Mouse (Mus musculus) ovary, postnatal 36 days (tissue): Measurements from ENCODE around the gene Pkd1l2.

Experiments
- DNase-seq: peaks from one replicate; pipeline ENCODE4 v3.0.0; 2022; ENCODE audit warnings: low spot score, mixed read lengths

Pkd1l2 gene

DNA sequence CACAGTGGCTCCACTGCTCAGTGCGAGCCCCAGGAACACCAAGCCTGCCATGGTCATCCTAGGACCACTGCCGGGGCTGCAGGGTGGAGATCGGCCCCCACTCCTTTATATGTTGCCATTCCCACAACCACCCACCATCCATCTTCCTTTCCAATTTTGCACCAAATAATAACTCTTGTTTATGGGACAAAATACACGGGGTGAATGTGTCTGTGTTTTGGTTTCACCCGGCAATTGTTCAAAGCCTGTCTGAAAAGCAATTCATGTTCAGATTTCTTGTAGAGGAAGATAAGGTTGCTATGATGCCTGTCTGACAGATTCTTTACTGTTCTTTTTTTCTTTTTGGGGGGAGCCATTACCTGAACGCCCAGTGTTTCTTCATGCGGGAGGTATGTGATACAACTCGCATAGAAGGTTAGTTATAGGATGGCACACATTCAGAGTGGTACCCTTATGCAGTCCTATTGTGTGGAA lies at the start of gene Pkd1l2:
Pkd1l2 (minus strand) TSS at position 51 of the 474 bp plus-strand sequence.
- DNase-seq = no peak

DNA sequence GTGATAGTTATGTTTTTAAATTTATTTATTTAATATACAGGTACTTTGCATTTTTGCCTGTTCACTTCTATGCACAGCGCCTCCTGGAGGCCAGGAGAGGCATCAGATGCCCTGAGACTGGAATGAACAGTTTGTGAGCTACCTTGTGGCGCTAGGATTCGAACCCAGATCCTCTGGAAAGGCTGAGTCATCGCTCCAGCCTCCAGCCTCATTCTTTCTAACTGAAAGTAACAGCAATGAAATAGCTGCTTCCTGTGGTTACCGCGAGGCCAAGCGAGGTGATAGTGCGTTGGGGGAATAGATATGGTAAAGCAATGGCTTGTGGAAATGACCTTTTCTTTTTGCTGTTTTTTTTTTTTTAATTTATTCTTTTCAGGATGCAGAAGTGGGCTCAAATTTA lies 44.8 kb upstream of the Pkd1l2 start:
- DNase-seq = no peak

DNA sequence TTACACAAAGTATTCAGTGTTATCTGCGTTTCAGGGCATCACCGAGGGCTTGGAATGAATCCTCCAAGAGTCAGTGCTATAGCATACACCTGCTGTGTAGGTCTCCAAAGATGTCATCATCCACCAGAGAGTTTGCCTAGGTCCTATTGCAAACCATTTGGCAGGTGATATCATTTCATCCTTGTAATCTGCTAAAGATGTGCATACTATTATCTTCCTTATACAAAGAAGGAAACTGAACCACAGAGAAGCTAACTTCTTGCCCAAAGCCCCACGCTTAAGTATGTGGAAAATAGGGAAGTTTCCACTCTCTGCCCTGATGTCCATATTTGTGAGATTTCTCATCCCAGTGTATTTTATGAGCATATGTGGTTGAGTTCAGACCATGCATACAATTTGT lies 44.2 kb upstream of the Pkd1l2 start:
- DNase-seq = no peak

DNA sequence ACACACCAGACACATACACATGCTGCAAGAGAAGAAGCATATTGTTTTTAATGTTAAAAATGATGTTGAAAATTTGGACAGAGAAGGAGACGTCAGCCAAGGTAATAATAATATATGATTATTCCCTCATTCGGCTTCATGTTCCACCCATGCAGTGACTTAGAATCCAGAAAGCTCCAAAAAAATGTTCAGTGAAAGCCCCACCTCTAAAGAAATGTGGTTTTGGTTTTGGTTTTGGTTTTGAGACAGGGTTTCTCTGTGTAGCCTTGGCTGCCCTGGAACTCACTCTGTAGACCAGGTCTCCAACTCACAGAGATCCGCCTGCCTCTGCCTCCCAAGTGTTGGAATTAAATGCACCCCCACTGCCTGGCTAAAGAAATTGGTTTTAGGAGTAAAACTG lies 43.6 kb upstream of the Pkd1l2 start:
- DNase-seq = no peak

GRCm38 (mm10) chr8:117123850-117124633 lies 41.8 kb upstream of the Pkd1l2 start:
- no peak for DNase-seq

- DNase-seq = no peak
Observed at GRCm38 (mm10) chr8:117121277-117121676, 39.0 kb upstream of the Pkd1l2 start.

DNA sequence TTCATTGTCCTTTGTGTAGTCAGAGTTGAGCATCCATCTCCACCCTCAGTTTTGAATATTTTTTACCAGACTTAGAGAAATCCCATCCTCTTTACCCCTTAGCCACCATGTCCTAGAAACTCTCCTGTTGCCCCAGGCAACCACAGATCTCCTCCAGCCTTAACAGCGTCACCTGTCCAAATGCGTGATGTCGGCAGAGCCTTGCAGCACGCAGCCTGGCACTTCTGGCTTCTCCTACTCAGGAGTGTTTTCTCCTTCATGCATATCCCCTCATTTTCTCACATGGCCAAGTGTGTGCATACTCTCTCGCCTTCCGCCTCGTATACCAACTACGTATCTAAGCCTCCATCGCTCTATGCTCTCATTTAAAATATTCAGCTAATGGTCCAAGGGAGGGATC lies 36.2 kb upstream of the Pkd1l2 start:
- no peak for DNase-seq

- no peak for DNase-seq
Observed at GRCm38 (mm10) chr8:117116534-117116933, 34.3 kb upstream of the Pkd1l2 start.

DNA sequence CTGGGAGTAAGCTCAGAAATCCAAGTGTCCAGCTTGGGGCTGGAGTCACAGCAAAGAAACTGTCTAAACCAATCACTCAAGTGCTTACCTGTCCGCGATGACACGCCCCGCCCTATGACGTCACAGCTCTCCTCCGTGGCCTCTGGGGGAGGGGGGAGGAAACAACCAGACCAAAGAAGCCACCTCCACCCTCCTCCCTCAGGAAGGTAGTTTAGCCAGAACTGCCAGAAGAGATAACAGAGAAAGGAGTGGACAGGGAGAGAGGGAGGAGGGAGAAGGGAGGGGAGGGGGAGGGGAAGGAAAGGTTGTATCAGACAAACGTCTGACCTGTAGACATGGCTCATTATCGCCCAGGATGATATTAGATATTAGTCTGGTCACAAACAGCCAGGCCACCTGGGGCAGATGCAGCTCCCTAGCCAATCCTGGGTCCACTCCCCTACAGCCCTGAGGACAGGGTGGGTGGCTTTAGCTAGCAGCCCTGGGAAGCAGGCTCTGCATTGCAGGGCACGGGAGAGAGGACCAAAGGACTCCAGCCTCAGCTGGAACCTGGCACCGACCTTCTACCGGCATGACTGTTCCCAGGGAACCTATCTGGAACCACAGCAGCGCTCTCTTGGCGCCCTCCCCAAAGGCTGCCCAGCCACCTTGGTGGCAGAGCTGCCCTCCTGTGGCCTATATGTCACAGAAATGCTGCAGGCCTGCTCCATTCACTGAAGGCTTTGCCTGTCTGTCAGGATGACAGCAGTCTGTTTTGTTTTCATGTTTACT lies 33.6 kb upstream of the Pkd1l2 start:
- DNase-seq = peak; percentile 42

DNA sequence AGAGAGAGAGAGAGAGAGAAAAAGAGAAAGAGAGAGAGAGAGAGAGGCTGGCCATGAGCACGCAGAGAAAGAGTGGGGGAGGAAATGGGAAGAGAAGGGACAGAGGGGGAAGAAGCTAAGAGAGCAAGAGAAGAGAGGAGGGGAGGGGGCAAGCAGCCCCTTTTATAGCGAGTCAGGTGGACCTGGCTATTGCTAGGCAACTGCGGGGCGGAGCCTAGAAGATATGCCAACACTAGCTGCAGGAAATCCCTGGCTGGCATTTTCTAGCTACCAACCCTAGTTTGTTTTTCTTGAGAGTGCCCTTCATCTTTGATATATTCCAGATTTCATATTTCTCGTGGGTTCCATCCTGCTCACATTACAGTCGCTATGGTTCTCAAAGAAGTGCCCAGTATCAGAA lies 32.8 kb upstream of the Pkd1l2 start:
- DNase-seq = no peak

DNA sequence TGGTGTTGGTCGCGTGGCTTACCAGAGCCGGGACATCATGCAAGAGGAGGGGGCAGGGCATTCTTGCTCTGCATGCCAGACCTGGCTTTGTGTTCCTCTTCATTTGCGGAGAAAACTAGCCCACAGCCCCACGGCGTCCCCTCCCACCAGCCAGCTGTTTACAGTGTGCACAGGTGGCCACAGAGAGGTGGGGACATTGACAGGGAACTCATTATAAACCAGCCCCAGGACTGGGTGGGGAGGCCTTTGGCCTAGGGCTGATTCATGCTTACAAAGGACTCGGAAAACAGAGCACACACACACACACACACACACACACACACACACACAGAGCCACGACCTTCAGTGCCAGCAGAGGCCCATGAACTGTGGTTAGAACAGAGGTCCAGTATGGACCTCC lies 30.0 kb upstream of the Pkd1l2 start:
- DNase-seq = no peak

DNA sequence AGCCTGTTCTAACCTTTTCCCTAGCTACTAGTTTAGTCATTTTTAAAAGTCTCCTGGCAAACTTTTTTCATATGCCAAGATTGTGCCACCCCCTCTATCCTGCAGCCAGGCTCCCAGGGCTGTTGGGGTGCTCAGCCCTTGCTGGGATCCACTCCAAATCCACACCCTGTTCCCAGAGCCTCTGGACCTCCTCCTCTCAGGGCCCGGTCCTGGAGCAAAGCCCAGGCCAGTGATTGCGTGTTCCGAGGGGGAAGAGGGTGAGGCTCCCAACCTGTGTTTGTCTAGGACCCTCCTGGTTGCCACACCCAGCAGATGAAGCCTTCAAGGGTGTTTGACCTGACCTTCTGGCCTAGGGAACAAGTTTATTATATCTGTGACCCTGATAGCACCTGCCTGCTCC lies 29.4 kb upstream of the Pkd1l2 start:
- DNase-seq = no peak

DNA sequence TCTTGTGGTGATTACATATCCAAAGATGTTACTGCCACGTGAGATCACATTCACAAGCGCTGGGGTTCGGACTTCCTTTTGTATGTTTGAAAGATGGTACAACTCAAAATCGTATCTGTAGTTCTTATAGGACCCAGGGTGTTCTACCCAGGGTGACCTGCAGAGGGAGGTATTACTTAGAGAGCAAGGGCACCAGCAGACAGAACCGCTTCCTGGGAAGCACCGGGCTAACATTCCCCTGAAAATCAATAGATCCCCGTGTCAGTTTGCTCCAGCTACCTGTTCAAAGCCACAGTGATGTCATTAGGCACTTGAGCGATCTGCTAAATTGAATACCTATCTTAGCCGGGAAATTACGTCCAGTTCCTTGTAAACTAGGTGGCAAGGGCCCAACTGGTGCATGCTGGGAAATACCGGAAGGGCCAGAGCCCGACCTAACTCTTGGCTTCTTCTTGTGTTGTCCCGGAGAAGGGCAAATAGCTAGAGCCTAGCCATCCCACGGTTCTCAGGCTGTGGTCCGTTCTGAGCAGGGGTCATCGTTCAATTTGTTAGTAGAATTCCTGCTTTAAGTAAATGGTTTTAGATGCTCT lies 27.6 kb upstream of the Pkd1l2 start:
- peak; percentile 50 for DNase-seq

DNA sequence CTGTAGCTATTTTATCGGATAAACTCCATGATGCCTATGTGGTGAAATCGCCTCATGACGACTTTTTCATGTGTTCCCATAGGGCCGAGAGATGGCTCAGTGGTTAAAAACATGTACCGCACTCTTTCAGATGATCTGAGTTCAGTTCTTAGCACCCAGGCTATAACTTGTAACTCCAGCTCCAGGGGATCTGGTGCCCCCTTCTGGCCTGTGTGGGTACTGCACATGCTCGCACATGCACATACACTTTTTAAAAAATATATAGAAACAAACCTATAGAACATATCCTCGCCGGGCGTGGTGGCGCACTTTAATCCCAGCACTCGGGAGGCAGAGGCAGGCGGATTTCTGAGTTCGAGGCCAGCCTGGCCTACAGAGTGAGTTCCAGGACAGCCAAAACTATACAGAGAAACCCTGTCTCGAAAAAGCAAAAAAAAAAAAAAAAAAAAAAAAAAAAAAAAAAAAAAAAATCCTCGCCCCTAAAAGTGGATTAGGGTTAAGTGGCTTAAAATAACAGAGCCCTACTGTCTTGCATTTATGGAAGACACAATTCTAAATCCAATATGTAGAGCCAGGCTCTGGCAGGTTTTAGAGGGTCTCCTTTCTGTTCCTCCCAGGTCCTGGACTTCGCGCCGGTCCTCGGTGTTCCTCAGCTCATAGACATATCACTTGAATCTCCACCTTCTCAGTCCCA lies 26.9 kb upstream of the Pkd1l2 start:
- DNase-seq = no peak

DNA sequence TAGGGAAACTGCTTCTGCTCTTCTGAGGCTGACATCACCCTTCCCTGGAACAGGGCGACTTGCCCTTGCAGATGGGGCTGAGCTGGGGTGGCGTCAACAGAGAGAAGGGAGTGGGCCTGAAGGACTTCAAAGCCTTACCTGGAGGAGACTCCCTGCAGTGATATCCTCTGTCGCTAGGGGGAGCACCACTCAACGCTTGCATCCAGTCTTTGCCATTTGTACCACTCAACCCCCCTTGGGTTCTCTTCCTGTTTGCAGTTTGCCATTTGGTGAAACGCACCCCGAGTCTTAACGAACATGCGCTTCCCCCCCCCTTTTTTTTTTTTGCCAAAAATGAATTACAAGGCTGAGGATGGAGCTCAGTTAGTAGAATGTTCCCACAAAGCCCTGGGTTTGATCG lies 25.3 kb upstream of the Pkd1l2 start:
- peak; percentile 62 for DNase-seq

DNA sequence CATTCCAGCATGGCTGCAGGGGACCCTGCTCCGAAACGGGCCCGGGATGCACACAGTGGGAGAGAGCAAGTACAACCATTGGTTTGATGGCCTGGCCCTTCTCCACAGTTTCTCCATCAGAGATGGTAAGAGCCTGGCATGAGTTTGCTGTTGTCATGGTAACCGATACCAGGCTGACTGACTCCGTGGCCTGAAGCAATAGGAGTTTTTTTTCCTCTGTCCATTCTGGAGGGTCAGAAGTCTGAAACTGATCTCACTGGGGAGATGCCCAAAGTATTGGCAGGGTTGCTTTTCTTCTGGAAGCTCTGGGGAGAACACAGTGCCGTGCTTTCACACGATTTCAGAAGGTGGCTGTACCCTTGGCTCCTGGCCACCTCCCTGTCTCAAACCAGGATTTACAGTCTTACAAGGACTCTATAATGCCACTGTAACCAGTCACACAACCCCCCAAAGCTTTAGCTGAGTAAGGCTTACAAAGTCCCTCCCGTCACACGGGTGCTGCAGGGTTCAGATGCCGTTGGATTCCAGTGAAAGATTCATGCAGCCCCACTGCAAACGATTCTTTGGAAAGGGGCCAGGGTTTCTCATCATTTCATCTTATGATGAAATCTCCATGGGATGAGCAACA lies 15.4 kb upstream of the Pkd1l2 start:
- DNase-seq = no peak

DNA sequence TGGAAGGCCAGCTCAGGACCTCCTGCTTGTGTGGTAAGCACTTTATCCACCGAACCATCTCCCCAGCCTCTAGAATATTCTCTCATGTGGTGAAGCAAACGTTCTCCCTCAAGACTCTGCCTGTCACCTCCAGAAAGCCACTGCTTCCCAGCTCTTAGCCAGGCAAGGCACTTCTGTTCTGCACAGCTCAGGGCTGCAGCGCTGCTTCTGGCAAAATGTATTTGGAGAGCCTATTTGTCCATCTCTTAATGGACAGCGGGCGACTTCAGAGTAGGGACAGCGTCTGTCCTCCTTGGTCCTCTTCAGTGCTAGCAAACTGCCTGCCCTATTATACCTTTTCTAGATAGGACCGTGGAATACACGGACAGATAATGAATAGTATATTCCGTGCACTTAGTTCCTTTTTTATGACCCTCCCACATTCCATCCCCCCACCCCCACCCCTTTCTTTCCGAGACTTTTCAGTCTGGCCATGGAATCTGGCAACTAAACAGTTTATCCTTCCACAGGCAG lies 14.9 kb upstream of the Pkd1l2 start:
- no peak for DNase-seq

DNA sequence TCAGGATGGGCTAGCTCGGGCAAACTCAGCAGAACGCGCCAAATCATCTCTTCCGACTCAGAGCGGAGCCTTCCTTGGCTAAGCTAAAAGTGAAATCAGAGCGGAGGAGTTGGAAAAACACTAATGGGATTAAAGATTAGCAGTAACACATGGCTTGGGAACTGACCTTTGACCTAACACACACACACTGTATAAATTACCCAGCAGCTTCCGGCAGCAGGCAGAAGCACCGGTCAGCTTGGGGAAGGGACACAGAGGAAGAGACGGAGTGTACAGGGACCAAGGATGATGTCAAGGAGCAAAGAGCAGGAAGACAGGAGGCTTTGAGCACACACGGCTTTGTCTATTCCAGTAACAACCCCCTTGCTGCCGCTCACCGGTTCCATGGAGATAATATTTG lies 13.4 kb upstream of the Pkd1l2 start, which contains the start of gene Bco1:
Bco1 (plus strand) TSS at position 208 of the 400 bp plus-strand sequence.
- no peak for DNase-seq

DNA sequence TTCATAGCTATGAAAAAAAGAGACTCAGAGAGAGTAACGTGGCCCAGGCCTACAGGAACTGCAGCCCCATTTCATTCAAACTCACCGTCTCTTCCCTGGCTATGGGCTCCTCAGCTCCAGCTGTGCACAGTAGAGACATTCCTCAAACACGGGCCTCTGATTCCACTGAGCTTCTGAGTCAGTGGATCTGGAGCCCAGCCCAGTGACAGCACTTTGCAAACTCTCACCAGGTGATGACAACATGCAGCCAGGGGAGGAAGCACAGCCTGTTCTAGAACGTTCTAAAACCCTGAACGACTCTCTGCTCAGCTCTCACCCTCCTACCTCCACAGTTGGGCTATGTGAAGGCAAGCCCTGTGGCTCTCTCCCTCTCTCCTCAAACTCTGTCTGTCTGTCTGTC lies 11.8 kb upstream of the Pkd1l2 start:
- DNase-seq = no peak

DNA sequence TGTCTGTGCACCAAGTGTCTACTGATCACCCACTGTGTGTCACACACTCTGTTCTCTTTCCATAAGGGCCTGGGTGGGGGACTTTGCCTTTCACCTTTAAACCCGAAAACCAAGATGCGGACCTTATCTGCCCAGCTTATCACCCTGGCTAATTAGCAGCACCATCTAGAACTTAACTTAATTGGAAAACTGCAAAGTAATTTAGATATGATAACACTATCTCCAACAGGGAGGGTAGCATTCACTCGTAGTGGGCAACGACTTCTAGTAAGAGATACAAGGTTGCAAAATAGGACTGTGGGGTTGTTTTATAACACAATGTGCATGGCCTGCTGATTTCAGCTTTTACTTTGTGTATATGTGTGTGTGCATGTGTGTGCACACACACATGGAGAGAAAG lies 7.6 kb upstream of the Pkd1l2 start:
- DNase-seq = no peak

GRCm38 (mm10) chr8:117087036-117087435 lies 4.8 kb upstream of the Pkd1l2 start:
- DNase-seq = no peak

DNA sequence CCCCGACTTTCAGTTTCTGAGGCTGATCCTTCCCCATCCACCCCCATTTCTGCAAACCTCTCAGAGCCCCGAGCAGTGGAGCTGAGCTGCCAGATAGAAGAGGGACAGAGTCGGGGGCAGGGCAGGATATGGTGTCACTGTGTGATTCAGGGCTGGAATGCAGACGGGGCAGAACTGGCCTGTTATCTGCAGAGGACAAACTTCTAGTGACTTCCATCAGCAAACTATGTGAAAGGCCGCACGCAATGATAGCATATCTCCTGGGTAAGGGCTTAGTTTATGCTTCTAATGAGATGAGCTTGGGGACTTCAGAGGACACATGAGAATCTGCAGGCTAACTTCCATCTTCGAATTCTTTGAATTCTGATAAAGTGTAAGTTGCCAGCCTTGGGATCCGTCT lies 3.3 kb upstream of the Pkd1l2 start:
- DNase-seq = peak; percentile 26
